25 mouse cellular contexts compared by ENCODE assay signal in the genomic region with DNA sequence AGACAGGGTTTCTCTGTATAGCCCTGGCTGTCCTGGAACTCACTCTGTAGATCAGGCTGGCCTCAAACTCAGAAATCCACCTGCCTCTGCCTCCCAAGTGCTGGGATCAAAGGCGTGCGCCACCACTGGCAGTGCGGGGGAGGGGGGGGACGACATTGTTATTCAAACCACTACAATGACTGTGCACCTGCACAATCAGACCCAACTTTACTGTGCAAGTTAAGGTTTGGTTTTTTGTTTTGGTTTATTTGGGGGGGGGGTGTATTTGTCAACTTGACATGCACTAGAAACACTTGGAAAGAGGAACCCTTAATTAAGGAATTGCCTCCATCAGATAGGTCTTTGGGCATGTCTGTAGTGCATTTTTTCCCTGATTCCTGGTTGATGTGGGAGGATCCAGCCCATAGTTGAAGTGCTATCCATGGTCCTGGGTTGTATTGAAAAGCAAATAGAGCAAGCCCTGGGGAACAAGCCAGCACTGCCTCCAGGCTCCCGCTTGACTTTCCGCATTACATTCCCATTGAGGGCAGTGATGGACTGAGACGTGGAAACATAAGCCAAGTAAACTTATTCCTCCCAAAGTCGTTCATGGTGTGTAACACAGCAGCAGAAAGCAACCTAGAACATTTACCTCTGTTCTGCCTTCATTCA. TPM values are rescaled to one million over a fixed set of nuclear protein-coding genes. Genes with fewer than 3 reads are reported as not detected.
DNase-seq lines count a peak whose midpoint lies in the region; ATAC-seq and TF ChIP-seq lines count a peak whose summit lies in the region.
"Had no signal": no experiment of that assay in that cellular context is flagged by ENCODE, and none has a peak within 500 bp of the region (broad histone marks: within the 10 kb centered on the region; RNA-seq: fewer than 3 reads in every experiment).

No protein-coding gene starts in this region.

- H3K27me3 ChIP-seq in heart, embryonic 11.5 days (ENCODE audit: control insufficient read depth, insufficient read depth, low read length): no peaks in the 10 kb centered on the region
- H3K27me3 ChIP-seq in midbrain, embryonic 11.5 days (ENCODE audit: control insufficient read depth, insufficient read depth, low read length): no peaks in the 10 kb centered on the region
- no peaks in the 10 kb centered on the region for H3K27me3 ChIP-seq in midbrain, embryonic 13.5 days
- H3K27me3 ChIP-seq: embryonic facial prominence, embryonic 13.5 days; forebrain, embryonic 12.5 days; heart, embryonic 15.5 days; Patski had no signal

- H3K4me1 ChIP-seq in heart, embryonic 11.5 days (ENCODE audit: control insufficient read depth, insufficient read depth, low read length): peaks cover 5% of the 10 kb centered on the region; the same call in 1 of the 2 replicates
- peaks cover 7% of the 10 kb centered on the region; the same call in 1 of the 2 replicates for H3K4me1 ChIP-seq in midbrain, embryonic 11.5 days (ENCODE audit: control insufficient read depth, insufficient read depth, low read length)
- H3K4me1 ChIP-seq in midbrain, embryonic 13.5 days (replicated peaks): peaks cover 19% of the 10 kb centered on the region
- H3K4me1 ChIP-seq in ES-E14 (ENCODE audit: control insufficient read depth in 2 of 2, insufficient read depth in 2 of 2, low read length in 2 of 2, poor library complexity in 1 of 2): peaks cover 6 to 13% of the 10 kb centered on the region in 2 experiments

- no peaks in the 10 kb centered on the region for H3K36me3 ChIP-seq in heart, embryonic 11.5 days (ENCODE audit: control insufficient read depth, insufficient read depth, low read length)
- no peaks in the 10 kb centered on the region for H3K36me3 ChIP-seq in midbrain, embryonic 11.5 days (ENCODE audit: control insufficient read depth, insufficient read depth, low read length)
- no peaks in the 10 kb centered on the region for H3K36me3 ChIP-seq in midbrain, embryonic 13.5 days
- H3K36me3 ChIP-seq in ES-E14 (ENCODE audit: control insufficient read depth, insufficient read depth, low read length, poor library complexity, severe bottlenecking): no peaks in the 10 kb centered on the region
- H3K36me3 ChIP-seq: embryonic facial prominence, embryonic 13.5 days; forebrain, embryonic 12.5 days; heart, embryonic 15.5 days; hindbrain, embryonic 10.5 days had no signal

- in situ Hi-C loops in ES-E14 (cut with MboI; ENCODE audit: low sequenced_read_pairs in 2 of 2, unreplicated experiment in 2 of 2): no loop called here

- H3K9me3 ChIP-seq in heart, embryonic 11.5 days (replicated peaks; ENCODE audit: control insufficient read depth, low read length): no peaks in the 10 kb centered on the region
- H3K9me3 ChIP-seq in midbrain, embryonic 11.5 days (ENCODE audit: control insufficient read depth, low read length): no peaks in the 10 kb centered on the region
- no peaks in the 10 kb centered on the region for H3K9me3 ChIP-seq in midbrain, embryonic 13.5 days
- H3K9me3 ChIP-seq in ES-E14 (ENCODE audit: control insufficient read depth, insufficient read depth, low read depth, low read length): no peaks in the 10 kb centered on the region
- H3K9me3 ChIP-seq: embryonic facial prominence, embryonic 13.5 days; forebrain, embryonic 12.5 days; heart, embryonic 15.5 days; hindbrain, embryonic 10.5 days had no signal

- H3K27ac ChIP-seq in heart, embryonic 11.5 days (ENCODE audit: low read depth, low read length): no peak overlapping the region
- no peak overlapping the region for H3K27ac ChIP-seq in midbrain, embryonic 11.5 days (ENCODE audit: low read depth, low read length)
- no peak overlapping the region for H3K27ac ChIP-seq in midbrain, embryonic 13.5 days
- no peak overlapping the region for H3K27ac ChIP-seq in ES-E14 (ENCODE audit: insufficient read depth, low read depth, low read length, poor library complexity, severe bottlenecking)
- H3K27ac ChIP-seq: embryonic facial prominence, embryonic 13.5 days; forebrain, embryonic 12.5 days; heart, embryonic 15.5 days; hindbrain, embryonic 10.5 days; hindbrain, embryonic 14.5 days had no signal

- peak; percentile 36 for DNase-seq in heart, adult 11 months
- DNase-seq in midbrain, embryonic 11.5 days (ENCODE audit: low spot score, missing footprints): peak; percentile 61
- DNase-seq in ES-E14 (ENCODE audit: low read depth, low spot score) (peak; percentile 72), ZHBTc4 (ENCODE audit: low read depth, low spot score) (peak; percentile 86)
- no peak for DNase-seq in right cerebral cortex, adult 18-20 months
- DNase-seq in frontal cortex, postnatal 25 days (ENCODE audit: low spot score in 2 of 2): no peak
- DNase-seq: adrenal gland, postnatal 14 days; cerebellum, adult 18-20 months; cerebellum, adult 9-11 months; cerebellum, postnatal 36 days; gastrocnemius, postnatal 25 days; heart, postnatal 14 days had no signal

- ATAC-seq in heart, embryonic 11.5 days (replicated peaks; ENCODE audit: insufficient number of reproducible peaks, low FRiP score, low TSS enrichment): no peak
- ATAC-seq in midbrain, embryonic 11.5 days (ENCODE audit: low FRiP score): no peak
- ATAC-seq in midbrain, embryonic 13.5 days: no peak
- ATAC-seq: forebrain, embryonic 16.5 days; intestine, postnatal 0 days; Patski had no signal

- no peak overlapping the region for H3K4me3 ChIP-seq in heart, embryonic 11.5 days (ENCODE audit: low read depth, low read length)
- H3K4me3 ChIP-seq in midbrain, embryonic 11.5 days (ENCODE audit: low read depth, low read length): no peak overlapping the region
- no peak overlapping the region for H3K4me3 ChIP-seq in midbrain, embryonic 13.5 days (replicated peaks)
- H3K4me3 ChIP-seq in ES-E14 (ENCODE audit: insufficient read depth in 1 of 2, low read depth in 1 of 2, low read length in 2 of 2, poor library complexity in 1 of 2, severe bottlenecking in 1 of 2): no peak overlapping the region
- H3K4me3 ChIP-seq: embryonic facial prominence, embryonic 13.5 days; forebrain, embryonic 12.5 days; heart, embryonic 15.5 days; hindbrain, embryonic 10.5 days had no signal

- H3K4me2 ChIP-seq in heart, embryonic 11.5 days: no peak overlapping the region
- H3K4me2 ChIP-seq in midbrain, embryonic 11.5 days: no peak overlapping the region
- H3K4me2 ChIP-seq in midbrain, embryonic 13.5 days (replicated peaks): no peak overlapping the region
- H3K4me2 ChIP-seq: embryonic facial prominence, embryonic 13.5 days; forebrain, embryonic 12.5 days; heart, embryonic 15.5 days; hindbrain, embryonic 14.5 days had no signal

- 46% methylated on average over 8 of the region's 8 CpGs for WGBS in heart, embryonic 11.5 days (ENCODE audit: insufficient replicate concordance)
- 58% methylated on average over 8 of the region's 8 CpGs for WGBS in midbrain, embryonic 11.5 days
- WGBS in midbrain, embryonic 13.5 days: 58% methylated on average over 8 of the region's 8 CpGs

- H3K9ac ChIP-seq in heart, embryonic 11.5 days (ENCODE audit: low read depth, low read length): no peak overlapping the region
- H3K9ac ChIP-seq in midbrain, embryonic 11.5 days (ENCODE audit: low read length): no peak overlapping the region
- no peak overlapping the region for H3K9ac ChIP-seq in midbrain, embryonic 13.5 days (replicated peaks)
- no peak overlapping the region for H3K9ac ChIP-seq in ES-E14 (ENCODE audit: insufficient read depth, low read depth, low read length, poor library complexity, severe bottlenecking)
- H3K9ac ChIP-seq: embryonic facial prominence, embryonic 13.5 days; forebrain, embryonic 12.5 days; heart, embryonic 15.5 days; hindbrain, embryonic 14.5 days had no signal

TF ChIP-seq in ES-E14, 5 proteins besides CTCF, POLR2A, EP300 and RAD21:
- TF ChIP-seq ZC3H11A (IDR thresholded peaks at IDR 0.05; ENCODE audit: borderline replicate concordance, low read depth, low read length): no peak
- no peak for TF ChIP-seq CHD2 (IDR thresholded peaks at IDR 0.05; ENCODE audit: low read depth, low read length)
- peak; percentile 55; the same call in 1 of the 2 replicates for TF ChIP-seq MAFK (IDR thresholded peaks at IDR 0.05; ENCODE audit: insufficient read depth, low read depth, low read length)
- no peak for TF ChIP-seq ZNF384 (IDR thresholded peaks at IDR 0.05; ENCODE audit: low read depth, low read length)

RNA-seq across cellular contexts. Expression of gene Tm9sf3, which starts 2.6 kb away (rescaled TPM):
- polyA plus RNA-seq in heart, embryonic 11.5 days (2014; fragmentation: Nextera tagmentation; extraction: Ambion mirVana): 92.1 and 135 TPM in 2 replicates
- polyA plus RNA-seq in midbrain, embryonic 11.5 days (2014; fragmentation: Nextera tagmentation; extraction: Ambion mirVana): 137 and 149 TPM in 2 replicates
- polyA plus RNA-seq in midbrain, embryonic 13.5 days (2015; fragmentation: Nextera tagmentation; extraction: Ambion mirVana): 89.9 and 93.0 TPM in 2 replicates
- total RNA-seq in ES-E14 (2012; rRNA removed): 112 and 117 TPM in 2 replicates

RNA-seq across cellular contexts. Expression of gene Tll2, which starts 59.7 kb away (rescaled TPM):
- not detected in 2 replicates for polyA plus RNA-seq in heart, embryonic 11.5 days (2014; fragmentation: Nextera tagmentation; extraction: Ambion mirVana)
- polyA plus RNA-seq in midbrain, embryonic 11.5 days (2014; fragmentation: Nextera tagmentation; extraction: Ambion mirVana): 0.61 and 0.71 TPM in 2 replicates
- polyA plus RNA-seq in midbrain, embryonic 13.5 days (2015; fragmentation: Nextera tagmentation; extraction: Ambion mirVana): 1.4 and 1.6 TPM in 2 replicates
- total RNA-seq in ES-E14 (2012; rRNA removed): 0.09 TPM in 1 of 2 replicates, not detected in the other
- total RNA-seq: adrenal gland, postnatal 14 days; granulocyte monocyte progenitor cell, adult 5-6 weeks; MEL had no signal
- polyA plus RNA-seq: C2C12 had no signal

Comparison
In these comparisons a context has a peak if more than half of its experiments do, and no peak if none do; other contexts are left out.
1. DNase-seq: peak in heart, adult 11 months (single experiment), midbrain, embryonic 11.5 days (single experiment), ES-E14 (single experiment) and ZHBTc4 (single experiment); none in right cerebral cortex, adult 18-20 months (single experiment) and frontal cortex, postnatal 25 days (0 of 2).